In genomic region chr7:139595862-139596261, GRCm38 (mm10) we compare ENCODE assay signal across 25 mouse cellular contexts. TPM values are rescaled to one million over a fixed set of nuclear protein-coding genes. Genes with fewer than 3 reads are reported as not detected.
"Had no signal": no experiment of that assay in that cellular context is flagged by ENCODE, and none has a peak within 500 bp of the region (broad histone marks: within the 10 kb centered on the region; RNA-seq: fewer than 3 reads in every experiment).

No protein-coding gene starts in this region.

- H3K4me2 ChIP-seq: limb, embryonic 12.5 days; limb, embryonic 15.5 days; liver, embryonic 11.5 days; lung, embryonic 14.5 days; midbrain, embryonic 13.5 days had no signal

- H3K9ac ChIP-seq: limb, embryonic 12.5 days; limb, embryonic 15.5 days; liver, embryonic 14.5 days; liver, postnatal 0 days; lung, embryonic 14.5 days; midbrain, embryonic 13.5 days had no signal

- H3K9me3 ChIP-seq: limb, embryonic 12.5 days; limb, embryonic 15.5 days; megakaryocyte, embryonic 14.5 days; midbrain, embryonic 10.5 days; midbrain, embryonic 13.5 days had no signal

- DNase-seq: kidney, adult 18-20 months; kidney, adult 9 months; kidney, postnatal 25 days; left cerebral cortex, postnatal 4 days; liver, postnatal 0 days; lung, embryonic 14.5 days; right cerebral cortex, adult 18-20 months; right cerebral cortex, postnatal 14 days; thymus, adult 18-20 months; thymus, postnatal 36 days had no signal

- H3K4me3 ChIP-seq: layer of hippocampus, adult 2 months; limb, embryonic 12.5 days; limb, embryonic 15.5 days; megakaryocyte, embryonic 14.5 days; midbrain, embryonic 10.5 days; midbrain, embryonic 13.5 days; myocyte had no signal

- H3K27ac ChIP-seq: kidney, postnatal 0 days; layer of hippocampus, adult 2 months; limb, embryonic 12.5 days; limb, embryonic 15.5 days; liver, embryonic 14.5 days; macrophage; midbrain, embryonic 10.5 days; midbrain, embryonic 13.5 days had no signal

- ATAC-seq: liver, postnatal 0 days; lung, postnatal 0 days; midbrain, embryonic 13.5 days; midbrain, embryonic 16.5 days had no signal

- H3K36me3 ChIP-seq: limb, embryonic 12.5 days; limb, embryonic 15.5 days; midbrain, embryonic 10.5 days; midbrain, embryonic 13.5 days had no signal

- H3K4me1 ChIP-seq: midbrain, embryonic 10.5 days; midbrain, embryonic 13.5 days had no signal

RNA-seq across cellular contexts. Expression of gene Nkx6-2, which starts 13.3 kb away (rescaled TPM):
- total RNA-seq: monocyte, adult 5-6 weeks had no signal
- polyA plus RNA-seq: large intestine, adult 2 months; limb, embryonic 12.5 days; liver, embryonic 14.5 days; liver, postnatal 0 days; lung, embryonic 14.5 days; macrophage; myocyte had no signal
